Mouse (Mus musculus): ENCODE measurements around the gene 4922502D21Rik.
"Not testable (repeated sequence)": the region's sequence is repeated elsewhere in the genome, so short reads cannot be mapped to it uniquely, and the experiment has no call there.

Gene 4922502D21Rik

DNA sequence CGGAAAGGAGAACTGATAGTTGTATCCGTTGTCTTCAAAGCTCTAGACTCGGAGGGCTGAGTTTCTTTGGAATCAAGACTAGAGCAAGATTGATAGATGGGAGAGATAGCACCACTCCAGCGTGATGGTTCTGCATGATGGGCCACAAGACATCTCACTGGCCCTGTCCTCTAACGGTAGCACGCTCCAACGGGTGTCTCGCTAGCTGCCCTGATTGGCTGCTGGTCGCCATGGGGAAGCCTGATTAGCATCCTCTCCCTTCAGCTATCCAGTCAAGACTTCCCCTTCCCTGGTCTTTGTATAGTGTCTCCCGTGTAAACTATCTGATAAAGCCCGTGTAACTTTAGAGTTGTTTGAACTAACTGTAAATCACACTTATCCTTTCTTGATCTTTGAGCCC is at the start of gene 4922502D21Rik:
Gene 4922502D21Rik (minus strand): TSS at position 187 of the 400 bp plus-strand sequence.
- no peak for DNase-seq (ENCODE audit: low spot score)

GRCm38 (mm10) chr6:129380454-129380853 is 48.9 kb upstream of the 4922502D21Rik start:
- no peak for DNase-seq (ENCODE audit: low spot score)

GRCm38 (mm10) chr6:129374937-129375471 is 43.4 kb upstream of the 4922502D21Rik start:
- no peak for DNase-seq (ENCODE audit: low spot score)

DNA sequence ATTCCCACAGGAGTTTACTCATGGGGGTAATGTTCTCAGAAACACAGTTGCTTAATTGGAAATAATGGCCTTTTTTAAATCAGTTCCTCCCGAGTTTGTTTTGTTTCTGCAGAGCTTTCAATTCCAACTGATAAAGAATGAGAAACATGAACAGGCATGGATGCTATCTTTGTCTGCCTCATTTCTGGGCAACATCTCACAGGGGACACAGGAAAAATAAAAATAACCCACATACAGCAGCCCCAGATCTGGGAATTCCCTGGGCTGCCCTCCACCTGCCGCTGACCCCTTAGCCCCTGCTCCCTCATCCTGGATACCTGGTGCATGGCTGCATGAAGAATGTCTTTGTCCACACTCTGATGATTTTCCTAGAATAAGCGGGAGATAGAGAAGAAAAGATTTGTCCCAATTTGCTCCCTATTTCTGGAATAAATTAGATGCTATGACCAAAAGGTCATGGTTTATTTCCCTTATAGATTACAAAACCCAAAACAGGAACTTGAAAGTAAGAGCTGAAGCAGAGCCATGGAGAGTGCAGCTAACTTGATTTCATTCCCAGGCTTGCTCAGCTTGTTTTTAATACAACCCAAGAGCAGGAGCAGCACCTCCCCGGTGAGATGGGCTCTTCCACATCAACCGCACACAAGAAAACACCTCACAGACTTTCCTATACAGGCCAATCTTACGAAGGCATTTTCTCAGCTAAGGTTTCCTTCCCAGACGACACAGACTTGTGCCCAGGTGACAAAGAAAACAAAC is 38.0 kb upstream of the 4922502D21Rik start:
- no peak for DNase-seq (ENCODE audit: low spot score)

GRCm38 (mm10) chr6:129365959-129366359 is 34.4 kb upstream of the 4922502D21Rik start:
- peak; percentile 5 for DNase-seq (ENCODE audit: low spot score)

- no peak for DNase-seq (ENCODE audit: low spot score)
Observed at GRCm38 (mm10) chr6:129363942-129364341, 32.3 kb upstream of the 4922502D21Rik start.

- DNase-seq (ENCODE audit: low spot score): no peak
Observed at GRCm38 (mm10) chr6:129359515-129359914, 27.9 kb upstream of the 4922502D21Rik start.

GRCm38 (mm10) chr6:129356430-129356829 is 24.8 kb upstream of the 4922502D21Rik start:
- DNase-seq (ENCODE audit: low spot score): no peak

DNA sequence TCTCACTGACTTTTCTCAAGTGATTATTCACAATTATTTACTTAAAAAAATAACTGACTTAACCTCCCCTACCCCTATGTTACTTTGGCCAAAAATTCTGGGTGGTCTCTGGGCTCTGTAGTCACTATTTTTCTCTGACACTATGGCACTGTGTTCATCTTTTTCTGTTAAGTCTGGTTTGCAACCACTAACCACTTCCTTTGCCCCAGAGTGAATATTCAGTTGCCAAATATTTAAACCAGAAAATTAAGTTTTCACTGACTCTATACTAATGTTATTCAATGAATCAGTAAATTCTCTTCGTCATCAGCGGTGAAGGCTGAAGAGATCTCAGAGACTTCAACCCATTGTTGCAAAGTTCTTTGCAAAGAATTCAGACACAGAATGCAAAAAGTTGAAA is 24.2 kb upstream of the 4922502D21Rik start:
- DNase-seq (ENCODE audit: low spot score): no peak

DNA sequence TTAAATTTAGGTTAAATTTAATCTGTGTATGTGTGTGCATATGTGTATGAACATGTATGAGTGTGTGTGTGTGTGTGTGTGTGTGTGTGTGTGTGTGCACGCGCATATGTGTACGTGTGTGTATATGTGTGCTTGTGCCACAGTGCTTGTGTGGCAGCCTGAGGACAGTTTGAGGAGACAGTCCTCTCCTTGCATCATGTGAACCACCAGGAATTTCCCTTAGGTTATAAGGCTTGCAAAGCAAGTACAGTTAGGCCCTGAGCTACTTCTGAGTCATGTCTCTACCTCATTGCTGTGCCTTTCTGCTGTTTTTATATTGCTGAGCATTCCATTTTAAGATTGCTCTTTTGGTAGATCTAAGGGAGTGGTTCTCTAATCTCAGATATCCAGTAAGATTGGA is 19.5 kb upstream of the 4922502D21Rik start:
- no peak for DNase-seq (ENCODE audit: low spot score)

- DNase-seq (ENCODE audit: low spot score): peak; percentile 7
Observed at GRCm38 (mm10) chr6:129349524-129350352, 18.1 kb upstream of the 4922502D21Rik start.

- DNase-seq (ENCODE audit: low spot score): no peak
Observed at GRCm38 (mm10) chr6:129344408-129344807, 12.8 kb upstream of the 4922502D21Rik start.

- not testable (repeated sequence) for DNase-seq (ENCODE audit: low spot score)
Observed at GRCm38 (mm10) chr6:129342391-129342790, 10.8 kb upstream of the 4922502D21Rik start, which contains the start of gene Clec12a. TSS of gene Clec12a (plus strand) at chr6:129342691.

GRCm38 (mm10) chr6:129337751-129338150 is 6.2 kb upstream of the 4922502D21Rik start:
- no peak for DNase-seq (ENCODE audit: low spot score)

GRCm38 (mm10) chr6:129333674-129334078 is 2.1 kb upstream of the 4922502D21Rik start:
- DNase-seq (ENCODE audit: low spot score): peak; percentile 29

- DNase-seq (ENCODE audit: low spot score): no peak
Observed at GRCm38 (mm10) chr6:129326568-129327150, 4.9 kb downstream of the 4922502D21Rik start.

- DNase-seq (ENCODE audit: low spot score): no peak
Observed at GRCm38 (mm10) chr6:129326016-129326415, 5.6 kb downstream of the 4922502D21Rik start.

- no peak for DNase-seq (ENCODE audit: low spot score)
Observed at GRCm38 (mm10) chr6:129319331-129319730, 12.3 kb downstream of the 4922502D21Rik start.

DNA sequence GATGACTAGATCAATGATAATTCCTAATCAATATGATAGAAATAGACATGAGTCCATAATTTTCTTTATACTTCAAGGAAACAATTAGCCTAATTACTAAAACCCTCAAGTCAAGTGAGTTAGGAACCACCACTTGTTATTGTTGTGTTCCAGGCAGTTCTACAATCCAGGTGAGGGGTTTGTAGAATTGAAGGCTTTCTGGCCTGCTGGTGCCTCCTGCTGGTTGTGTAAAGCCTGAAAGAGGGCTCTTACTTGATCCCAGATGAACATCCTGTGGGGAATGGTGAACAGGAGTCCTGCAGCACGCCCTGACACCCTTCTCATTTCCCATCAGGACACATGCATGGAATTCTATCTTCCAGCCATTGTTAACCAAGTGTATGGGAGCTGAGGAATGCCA is 13.2 kb downstream of the 4922502D21Rik start:
- DNase-seq (ENCODE audit: low spot score): no peak

DNA sequence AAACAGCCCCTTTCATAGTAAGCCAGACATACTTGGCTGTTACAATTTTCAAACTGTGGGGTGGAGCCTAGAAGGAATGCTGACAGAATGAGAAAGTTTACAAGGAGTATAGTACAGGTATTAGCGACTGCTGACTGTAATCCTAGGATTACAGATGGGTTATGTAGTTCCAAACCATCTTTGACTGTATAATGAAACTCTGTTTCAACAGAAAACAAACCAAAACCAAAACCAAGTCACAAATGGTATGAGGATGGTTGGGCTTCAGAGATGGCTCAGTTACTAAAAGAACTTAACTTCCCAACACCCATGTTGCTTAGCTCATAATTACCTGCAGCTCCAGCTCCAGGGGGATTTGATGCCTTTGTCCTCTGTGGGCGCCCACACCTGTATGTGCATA is 15.1 kb downstream of the 4922502D21Rik start:
- DNase-seq (ENCODE audit: low spot score): no peak

DNA sequence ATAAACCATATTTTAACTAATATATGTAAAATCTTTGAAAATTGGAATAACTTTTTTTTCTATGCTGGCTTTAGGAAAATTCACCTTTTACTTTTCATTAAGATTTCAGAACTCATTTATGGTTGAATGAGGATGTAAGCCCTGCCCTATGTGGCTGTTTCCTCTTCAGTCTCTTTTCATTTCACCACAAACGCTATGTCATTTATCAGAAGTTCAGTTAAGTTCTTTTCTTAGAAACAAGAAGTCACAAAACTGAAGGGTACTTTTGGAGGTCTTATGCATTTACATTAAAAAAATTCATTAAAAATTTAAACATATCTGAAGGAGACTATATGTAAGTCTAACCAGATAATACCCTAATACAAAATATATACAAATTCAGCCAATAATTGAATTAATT is 15.9 kb downstream of the 4922502D21Rik start:
- no peak for DNase-seq (ENCODE audit: low spot score)

DNA sequence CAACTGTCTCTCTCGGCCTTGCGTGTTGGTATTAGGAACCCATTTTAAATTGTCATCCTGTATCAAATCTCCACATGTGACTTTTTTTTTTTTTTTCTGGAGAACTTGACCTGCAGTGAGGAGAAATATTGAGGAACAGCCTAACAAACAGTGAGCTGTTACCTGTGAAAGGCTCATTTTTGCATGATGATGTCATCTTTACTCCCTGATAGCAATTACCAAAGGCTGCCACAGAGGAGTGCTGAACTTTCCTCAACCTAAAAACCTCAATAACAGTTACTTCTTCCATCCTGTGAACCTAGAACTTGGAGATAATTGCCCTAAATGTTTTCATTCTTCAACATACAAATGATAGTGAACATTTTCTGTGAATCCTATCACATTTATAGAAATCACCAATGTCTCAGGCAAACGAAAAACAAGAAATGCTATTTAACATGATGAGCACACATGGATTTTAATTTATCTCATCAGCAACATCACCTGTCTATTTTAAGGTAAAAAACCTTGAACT is 16.9 kb downstream of the 4922502D21Rik start:
- DNase-seq (ENCODE audit: low spot score): no peak

Data from spleen, adult 12 weeks (tissue).